Mouse (Mus musculus) limb, embryonic 13.5 days (tissue): ENCODE measurements around the gene Itih1. TPM values are rescaled to one million over a fixed set of nuclear protein-coding genes. Genes with fewer than 3 reads are reported as not detected.

ENCODE experiments used
- ATAC-seq: fragments of 200-750 bp; cut with Nextera tagmentation; 2 replicates; pipeline ENCODE4 v1.8.0; 2017; ENCODE audit warnings: low read depth, moderate number of reproducible peaks, moderate TSS enrichment; ENCODE audit not compliant: low FRiP score
- H3K27ac ChIP-seq: fragments of 300-500 bp; sonication (generic); 2 replicates; pipeline ENCODE4 v1.5.1; 2015; ENCODE audit warnings: inconsistent platforms, mild to moderate bottlenecking, moderate library complexity
- H3K27me3 ChIP-seq: fragments of 300-500 bp; sonication (generic); 2 replicates; pipeline ENCODE4 v1.6.1; 2015; ENCODE audit warnings: mild to moderate bottlenecking, inconsistent platforms
- H3K36me3 ChIP-seq: fragments of 300-500 bp; sonication (generic); 2 replicates; pipeline ENCODE4 v1.6.1; 2015; ENCODE audit warnings: inconsistent platforms, mild to moderate bottlenecking, moderate library complexity
- H3K4me1 ChIP-seq: fragments of 300-500 bp; sonication (generic); 2 replicates; pipeline ENCODE4 v1.6.1; 2015; ENCODE audit warnings: inconsistent platforms
- H3K4me2 ChIP-seq: fragments of 300-500 bp; sonication (generic); replicated peaks from 2 replicates; pipeline ENCODE4 v1.6.1; 2015; ENCODE audit warnings: inconsistent platforms, mild to moderate bottlenecking, moderate library complexity
- H3K4me3 ChIP-seq: fragments of 300-500 bp; sonication (generic); 2 replicates; pipeline ENCODE4 v1.5.1; 2015; ENCODE audit warnings: moderate library complexity, mild to moderate bottlenecking, inconsistent platforms
- H3K9ac ChIP-seq: fragments of 300-500 bp; sonication (generic); 2 replicates; pipeline ENCODE4 v1.6.1; 2015; ENCODE audit warnings: mild to moderate bottlenecking, inconsistent platforms
- H3K9me3 ChIP-seq: fragments of 300-500 bp; sonication (generic); 2 replicates; pipeline ENCODE4 v1.6.1; 2016; ENCODE audit warnings: inconsistent platforms
- WGBS: fragments of 180-500 bp; shearing (Covaris S2); methylation state at CpG from one replicate; pipeline ENCODE4 v1.1.7; 2015; 5-methylcytosine and 5-hydroxymethylcytosine counted together
- polyA plus RNA-seq: library from polyadenylated mRNA; unstranded; fragments of >200 nt; fragmentation: Nextera tagmentation; extraction: Ambion mirVana; gene quantifications from 2 replicates; pipeline ENCODE4 v1.2.1, GENCODE M21; 2015

Gene Itih1
- 0.06 TPM in 1 of 2 replicates, not detected in the other for polyA plus RNA-seq

DNA sequence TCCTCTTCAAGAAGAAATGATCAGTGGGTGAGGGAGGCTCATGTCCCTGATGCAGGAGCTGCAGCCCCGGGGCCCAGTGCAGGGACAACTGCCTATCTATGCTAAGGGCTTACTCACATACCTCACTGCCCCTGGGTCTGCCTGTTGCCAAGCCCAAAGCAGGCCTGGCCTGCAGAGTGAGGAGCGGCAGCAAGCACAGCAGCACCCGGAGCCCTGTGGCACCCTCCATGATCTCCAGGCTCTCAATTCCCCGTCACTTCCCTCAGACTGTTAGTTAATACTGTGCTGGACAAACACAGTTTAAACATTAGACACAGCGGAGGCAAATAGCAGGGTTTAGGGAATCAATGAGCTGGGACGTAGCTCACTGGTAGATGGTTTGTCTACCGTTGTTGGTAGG, at the start of gene Itih1:
Gene Itih1, minus strand, starts transcription at position 252 of the 400 bp plus-strand sequence.
- Histone ChIP-seq H3K4me3 (no peak within 1 kb of the TSS), H3K9me3 (no peaks in the 10 kb centered on the region), H3K4me1 (no peaks in the 10 kb centered on the region), H3K36me3 (no peaks in the 10 kb centered on the region), H3K9ac (no peak within 1 kb of the TSS), H3K4me2 (no peak within 1 kb of the TSS), H3K27me3 (no peaks in the 10 kb centered on the region), H3K27ac (no peak within 1 kb of the TSS)
- no peak for ATAC-seq
- 84% methylated on average over 7 of the region's 7 CpGs for WGBS

DNA sequence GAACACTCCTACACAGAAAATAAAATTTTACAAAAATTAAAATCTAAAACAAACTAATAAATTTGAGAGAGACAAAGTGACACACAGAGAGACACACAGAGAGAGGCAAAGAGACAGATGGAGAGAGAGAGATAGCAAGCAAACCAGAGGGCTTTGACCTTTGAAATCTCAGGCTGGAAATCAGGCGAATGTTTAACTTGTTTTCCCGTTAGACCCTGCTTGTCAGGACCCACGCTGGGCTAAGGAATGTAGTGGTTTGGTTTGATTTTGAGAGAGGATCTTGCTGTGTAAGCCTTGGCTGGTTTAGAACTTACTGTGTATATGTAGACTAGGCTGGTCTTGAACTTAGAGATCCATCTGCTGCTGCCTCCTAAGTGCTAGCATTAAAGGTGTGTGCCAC, 33.1 kb upstream of the Itih1 start:
- no peaks in the 10 kb centered on the region for H3K4me1 ChIP-seq
- no peaks in the 10 kb centered on the region for H3K27me3 ChIP-seq
- 85% methylated on average over 3 of the region's 3 CpGs for WGBS
- no peak overlapping the region for H3K9ac ChIP-seq
- H3K4me3 ChIP-seq = no peak overlapping the region
- no peaks in the 10 kb centered on the region for H3K9me3 ChIP-seq
- ATAC-seq = no peak
- H3K36me3 ChIP-seq = peaks cover 49% of the 10 kb centered on the region
- no peak overlapping the region for H3K4me2 ChIP-seq
- H3K27ac ChIP-seq = no peak overlapping the region

DNA sequence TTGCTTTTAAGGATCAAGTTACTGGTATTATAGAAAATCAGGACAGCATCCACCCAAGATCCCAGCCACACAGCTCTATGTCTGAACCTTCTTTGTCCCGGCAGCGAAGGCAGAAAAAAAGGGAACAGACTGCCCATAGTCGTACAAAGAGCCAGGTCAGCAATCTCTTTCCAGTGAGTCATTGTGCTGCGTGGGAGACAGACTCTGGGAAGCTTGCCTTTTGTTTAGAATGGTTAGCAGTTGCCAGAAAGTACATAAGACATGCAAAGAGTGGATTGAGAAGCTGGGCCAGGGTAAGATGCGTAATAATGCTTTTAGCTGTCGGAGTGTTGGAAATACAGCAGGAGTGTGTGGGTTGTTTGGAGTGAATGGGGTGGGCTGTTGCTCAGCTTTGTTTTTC, 31.1 kb upstream of the Itih1 start:
- Histone ChIP-seq H3K27ac (no peak overlapping the region), H3K4me3 (no peak overlapping the region), H3K36me3 (peaks cover 52% of the 10 kb centered on the region), H3K9ac (no peak overlapping the region), H3K9me3 (no peaks in the 10 kb centered on the region), H3K4me1 (no peaks in the 10 kb centered on the region), H3K27me3 (no peaks in the 10 kb centered on the region), H3K4me2 (no peak overlapping the region)
- WGBS = 83% methylated on average over 6 of the region's 6 CpGs
- no peak for ATAC-seq

DNA sequence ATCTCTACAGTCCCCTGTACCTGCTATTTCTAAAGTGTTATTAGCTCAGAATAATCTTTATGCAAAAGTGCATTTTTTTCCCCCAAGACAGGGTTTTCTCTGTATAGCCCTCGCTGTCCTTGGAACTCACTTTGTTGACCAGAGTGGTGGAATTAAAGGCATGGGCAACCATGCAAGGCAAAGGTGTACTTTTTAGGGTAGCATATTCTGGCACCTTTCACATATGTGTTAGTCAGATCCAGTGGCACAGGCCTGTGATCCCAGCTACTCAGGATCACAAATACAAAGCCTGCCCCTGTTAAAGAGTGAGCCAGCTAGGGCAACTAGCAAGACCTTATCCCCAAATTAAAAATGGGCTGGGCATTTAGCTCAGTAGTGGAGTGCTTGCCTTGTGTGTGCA, 17.3 kb upstream of the Itih1 start:
- Histone ChIP-seq H3K27me3 (no peaks in the 10 kb centered on the region), H3K9ac (no peak overlapping the region), H3K4me2 (no peak overlapping the region), H3K36me3 (peaks cover 26% of the 10 kb centered on the region), H3K4me3 (no peak overlapping the region), H3K4me1 (no peaks in the 10 kb centered on the region), H3K9me3 (no peaks in the 10 kb centered on the region), H3K27ac (no peak overlapping the region)
- 93% methylated on average over 1 of the region's 1 CpGs for WGBS
- ATAC-seq = no peak

DNA sequence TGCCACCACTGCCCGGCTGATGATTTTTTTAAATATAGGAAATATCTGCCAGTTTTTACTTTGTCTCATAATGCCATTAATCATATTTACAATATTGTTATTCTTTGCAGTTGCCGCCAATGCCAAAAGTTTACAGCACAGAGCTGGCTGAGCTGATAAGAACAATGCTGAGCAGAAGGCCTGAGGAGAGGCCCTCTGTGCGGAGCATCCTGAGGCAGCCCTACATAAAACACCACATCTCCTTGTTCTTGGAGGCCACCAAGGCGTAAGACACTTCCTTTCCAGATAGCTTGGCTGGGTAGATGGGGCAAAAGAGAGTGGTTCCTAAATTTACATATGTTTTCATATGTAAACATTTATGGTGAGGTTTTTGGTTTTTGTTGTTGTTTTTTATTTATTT, 15.9 kb upstream of the Itih1 start:
- Histone ChIP-seq H3K4me3 (no peak overlapping the region), H3K36me3 (peaks cover 32% of the 10 kb centered on the region), H3K27ac (no peak overlapping the region), H3K27me3 (no peaks in the 10 kb centered on the region), H3K4me2 (no peak overlapping the region), H3K9me3 (no peaks in the 10 kb centered on the region), H3K9ac (no peak overlapping the region), H3K4me1 (no peaks in the 10 kb centered on the region)
- 92% methylated on average over 4 of the region's 4 CpGs for WGBS
- ATAC-seq = no peak

DNA sequence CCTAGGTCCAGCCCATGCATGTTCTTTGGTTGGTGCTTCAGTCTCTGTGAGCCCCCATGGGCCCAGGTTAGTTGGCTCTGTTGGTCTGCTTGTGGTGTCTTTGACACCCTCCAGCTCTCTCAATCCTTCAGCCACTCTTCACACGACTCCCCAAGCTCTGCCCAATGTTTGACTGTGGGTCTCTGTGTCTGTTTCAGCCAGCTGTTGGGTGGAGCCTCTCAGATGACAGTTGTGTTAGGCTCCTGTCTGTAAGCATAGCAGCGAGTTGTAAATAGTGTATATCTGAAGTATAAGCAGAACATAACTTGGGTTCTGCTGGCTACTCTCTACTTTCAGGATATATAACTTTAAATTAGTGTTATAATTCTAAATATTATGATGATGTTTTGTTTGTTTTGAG, 15.4 kb upstream of the Itih1 start:
- H3K36me3 ChIP-seq = peaks cover 37% of the 10 kb centered on the region
- H3K4me3 ChIP-seq = no peak overlapping the region
- H3K4me1 ChIP-seq = no peaks in the 10 kb centered on the region
- WGBS = 74% methylated on average over 2 of the region's 2 CpGs
- no peak for ATAC-seq
- H3K9ac ChIP-seq = no peak overlapping the region
- H3K27me3 ChIP-seq = no peaks in the 10 kb centered on the region
- H3K27ac ChIP-seq = no peak overlapping the region
- H3K9me3 ChIP-seq = no peaks in the 10 kb centered on the region
- no peak overlapping the region for H3K4me2 ChIP-seq

DNA sequence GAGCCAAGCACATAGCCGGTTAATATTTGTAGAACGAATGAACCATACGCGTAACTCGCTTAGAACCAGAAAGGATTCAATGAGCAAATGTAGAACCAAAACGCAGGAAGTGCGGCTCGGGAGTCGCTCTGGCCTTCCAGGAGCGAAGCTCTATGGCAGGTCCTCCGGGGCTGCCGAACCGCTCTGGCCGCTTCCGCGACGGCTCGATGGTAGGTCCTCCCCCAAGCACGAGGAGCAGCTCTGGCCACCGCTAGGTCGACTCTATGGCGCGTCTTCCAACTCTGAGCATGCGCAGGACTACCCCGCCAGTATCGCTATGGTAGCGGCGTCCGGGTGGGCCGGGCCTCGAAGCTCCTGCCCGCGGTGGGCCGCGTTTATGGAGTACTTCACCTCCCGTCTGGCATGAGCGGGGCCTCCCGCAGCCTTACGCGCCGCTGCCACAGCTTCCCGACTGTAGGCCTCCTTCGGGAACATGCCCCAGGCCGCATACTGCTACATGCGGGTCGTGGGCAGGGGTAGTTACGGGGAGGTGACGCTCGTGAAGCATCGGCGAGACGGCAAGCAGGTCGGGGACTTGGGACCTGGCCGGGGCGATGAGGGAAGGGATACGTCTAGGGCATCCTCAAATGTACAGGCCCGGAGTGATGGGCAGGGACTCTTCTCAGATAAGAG, 8.2 kb upstream of the Itih1 start, which contains the start of gene Nek4:
Gene Nek4, plus strand, starts transcription at position 224 of the 672 bp plus-strand sequence.
- Histone ChIP-seq H3K36me3 (peaks cover 10% of the 10 kb centered on the region), H3K27ac (peak within 1 kb of the TSS; percentile 53), H3K27me3 (no peaks in the 10 kb centered on the region), H3K4me3 (peak within 1 kb of the TSS; percentile 80), H3K4me2 (peak within 1 kb of the TSS; percentile 76), H3K9ac (peak within 1 kb of the TSS; percentile 83), H3K4me1 (peaks cover 6% of the 10 kb centered on the region), H3K9me3 (no peaks in the 10 kb centered on the region)
- whole genome bisulfite sequencing = under 1% methylated on average over 56 of the region's 57 CpGs
- peak; percentile 99 for ATAC-seq

DNA sequence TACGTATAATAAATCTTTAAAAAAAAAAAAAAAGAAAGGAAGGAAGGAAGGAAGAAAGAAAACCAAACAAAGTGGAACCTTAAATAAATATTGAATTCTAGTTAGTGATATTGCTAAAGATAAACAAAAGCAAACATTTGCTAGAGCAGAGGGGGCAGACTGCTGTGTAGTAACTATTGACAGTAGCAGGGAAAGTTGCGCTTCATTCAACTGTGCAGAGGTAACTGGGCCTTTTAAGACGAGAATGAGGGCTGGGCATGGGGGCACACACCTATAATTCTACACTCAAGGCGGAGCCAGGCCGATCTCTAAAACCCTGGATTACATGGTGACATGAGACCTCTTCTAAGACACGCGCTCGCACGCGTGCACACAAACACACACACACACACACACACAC, 6.9 kb upstream of the Itih1 start:
- H3K9me3 ChIP-seq = no peaks in the 10 kb centered on the region
- H3K4me2 ChIP-seq = no peak overlapping the region
- 97% methylated on average over 10 of the region's 10 CpGs for WGBS
- no peak for ATAC-seq
- H3K9ac ChIP-seq = no peak overlapping the region
- no peak overlapping the region for H3K27ac ChIP-seq
- H3K4me3 ChIP-seq = no peak overlapping the region
- H3K4me1 ChIP-seq = peaks cover 6% of the 10 kb centered on the region
- H3K36me3 ChIP-seq = peaks cover 10% of the 10 kb centered on the region
- no peaks in the 10 kb centered on the region for H3K27me3 ChIP-seq

DNA sequence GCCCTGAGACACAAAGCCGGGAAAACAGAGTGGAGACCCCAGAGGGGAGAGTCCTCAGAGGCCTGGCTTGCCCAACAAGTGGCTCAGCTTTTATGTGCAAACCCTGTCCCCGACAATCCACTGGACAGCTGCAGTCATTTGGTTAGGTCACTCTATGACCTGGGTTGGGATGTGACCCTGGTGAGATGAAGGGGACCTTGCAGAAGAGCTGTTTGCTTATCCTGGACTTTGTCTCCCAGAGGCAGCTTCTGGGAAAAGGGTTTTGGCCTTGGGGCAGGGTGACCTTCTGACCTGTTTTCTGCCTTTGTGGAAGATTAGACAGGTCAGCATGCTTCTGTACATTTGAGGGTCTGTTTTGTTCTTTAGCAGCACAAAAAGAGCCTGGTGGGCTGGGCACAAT, 1.7 kb upstream of the Itih1 start:
- no peak overlapping the region for H3K4me2 ChIP-seq
- no peak overlapping the region for H3K9ac ChIP-seq
- H3K4me1 ChIP-seq = no peaks in the 10 kb centered on the region
- ATAC-seq = no peak
- no peaks in the 10 kb centered on the region for H3K27me3 ChIP-seq
- 74% methylated on average over 2 of the region's 2 CpGs for WGBS
- H3K4me3 ChIP-seq = no peak overlapping the region
- H3K36me3 ChIP-seq = no peaks in the 10 kb centered on the region
- H3K9me3 ChIP-seq = no peaks in the 10 kb centered on the region
- no peak overlapping the region for H3K27ac ChIP-seq

DNA sequence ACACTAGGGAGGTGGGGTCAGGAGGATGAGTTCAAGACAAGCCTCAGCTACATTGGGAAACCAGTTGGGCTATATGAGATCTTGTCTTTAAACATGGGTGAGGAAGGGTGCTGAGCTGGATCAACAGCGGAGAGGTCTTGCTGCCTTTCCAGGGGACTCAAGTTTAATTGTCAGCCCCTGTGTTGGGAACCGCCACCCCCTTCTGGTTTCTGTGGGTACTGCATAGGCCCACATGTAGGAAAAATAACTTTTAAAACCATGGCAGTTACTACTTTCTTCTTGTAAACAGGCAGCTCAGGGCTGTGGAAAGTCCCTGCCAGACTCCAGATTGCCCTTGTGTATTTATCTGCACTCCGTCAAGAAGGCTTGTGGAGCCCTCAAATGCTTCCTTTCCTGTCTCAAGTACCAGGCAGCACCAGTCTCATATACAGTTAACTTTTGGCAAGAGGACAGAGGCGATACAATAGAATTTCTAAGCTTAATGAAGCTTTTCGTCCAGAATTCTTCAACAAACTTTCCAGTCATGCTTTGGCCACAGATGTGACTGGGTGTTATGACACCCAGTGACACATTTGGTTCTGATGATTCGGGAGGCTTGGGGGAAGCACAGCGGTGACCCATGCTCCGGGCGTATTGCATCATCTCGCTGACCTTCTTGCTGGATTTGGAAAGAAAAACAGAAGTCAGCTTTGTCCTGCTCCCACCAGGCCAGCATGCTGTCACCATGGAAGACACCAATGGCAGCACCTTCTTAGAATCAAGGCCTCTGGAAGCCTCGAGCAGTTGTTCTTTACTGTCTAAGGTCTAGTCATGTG, 978 bp upstream of the Itih1 start:
- Histone ChIP-seq H3K9ac (no peak overlapping the region), H3K4me3 (no peak overlapping the region), H3K36me3 (no peaks in the 10 kb centered on the region), H3K27ac (no peak overlapping the region), H3K4me2 (no peak overlapping the region), H3K9me3 (no peaks in the 10 kb centered on the region), H3K4me1 (no peaks in the 10 kb centered on the region), H3K27me3 (no peaks in the 10 kb centered on the region)
- WGBS = 70% methylated on average over 11 of the region's 11 CpGs
- ATAC-seq = no peak

DNA sequence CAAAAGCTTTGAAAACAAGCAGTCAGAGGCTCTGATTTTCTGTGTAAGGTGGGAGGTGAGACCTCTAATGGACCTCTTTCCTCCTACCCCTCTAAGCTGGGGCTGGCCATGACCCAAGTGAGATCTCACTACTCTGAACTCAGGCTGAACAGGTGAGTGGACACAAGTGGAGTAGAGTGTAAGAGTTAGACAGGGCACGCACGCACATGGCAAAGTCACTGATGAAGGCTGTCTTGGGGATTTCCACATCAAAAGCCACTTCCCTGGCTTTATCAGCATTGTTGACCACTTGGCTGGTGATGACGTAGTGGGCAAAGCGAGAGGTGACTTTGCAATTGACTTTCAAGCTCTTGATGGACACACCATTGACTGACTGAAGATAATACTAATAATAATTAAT, 835 bp downstream of the Itih1 start:
- H3K27me3 ChIP-seq = no peaks in the 10 kb centered on the region
- no peaks in the 10 kb centered on the region for H3K4me1 ChIP-seq
- 87% methylated on average over 4 of the region's 4 CpGs for WGBS
- ATAC-seq = no peak
- H3K9ac ChIP-seq = no peak overlapping the region
- H3K27ac ChIP-seq = no peak overlapping the region
- H3K4me3 ChIP-seq = no peak overlapping the region
- no peaks in the 10 kb centered on the region for H3K9me3 ChIP-seq
- no peak overlapping the region for H3K4me2 ChIP-seq
- no peaks in the 10 kb centered on the region for H3K36me3 ChIP-seq

DNA sequence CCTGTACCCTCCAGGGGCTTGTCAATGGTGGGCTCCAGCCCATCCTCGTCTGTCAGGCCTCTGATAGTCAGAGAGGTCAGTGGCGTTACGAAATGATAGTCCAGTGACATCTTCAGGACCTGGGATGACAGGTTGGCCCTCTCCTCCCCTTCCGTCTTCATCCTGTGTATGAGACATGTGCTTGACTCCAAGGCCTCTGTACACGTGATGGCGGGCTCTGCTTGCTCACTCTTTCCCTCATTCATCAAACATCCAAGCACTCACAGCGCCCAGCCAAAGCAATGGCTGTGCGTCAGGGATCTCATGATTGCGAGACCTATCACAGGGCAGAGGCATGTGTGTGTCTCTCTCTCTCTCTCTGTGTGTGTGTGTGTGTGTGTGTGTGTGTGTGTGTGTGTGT, 9.7 kb downstream of the Itih1 start:
- H3K36me3 ChIP-seq = no peaks in the 10 kb centered on the region
- no peaks in the 10 kb centered on the region for H3K9me3 ChIP-seq
- no peak overlapping the region for H3K4me3 ChIP-seq
- no peak overlapping the region for H3K9ac ChIP-seq
- H3K27ac ChIP-seq = no peak overlapping the region
- H3K4me1 ChIP-seq = no peaks in the 10 kb centered on the region
- H3K27me3 ChIP-seq = no peaks in the 10 kb centered on the region
- WGBS = 85% methylated on average over 9 of the region's 9 CpGs
- no peak for ATAC-seq
- H3K4me2 ChIP-seq = no peak overlapping the region
